Mouse (Mus musculus) testis, adult 2 months (tissue): Measurements from ENCODE around the gene Bdkrb2.

ENCODE experiments used
- CTCF ChIP-seq: fragments of 200-500 bp; IDR thresholded peaks from 2 replicates; pipeline ENCODE4 v1.5.1; 2012; ENCODE audit warnings: low read depth, mild to moderate bottlenecking, inconsistent platforms, low read length, moderate library complexity; ENCODE audit not compliant: control insufficient read depth, insufficient read depth, insufficient replicate concordance
- POLR2A ChIP-seq: fragments of 200-500 bp; IDR thresholded peaks from 2 replicates; pipeline ENCODE4 v1.6.1; 2012; ENCODE audit warnings: low read depth, mild to moderate bottlenecking, inconsistent platforms, low read length, moderate library complexity; ENCODE audit not compliant: control insufficient read depth

DNA sequence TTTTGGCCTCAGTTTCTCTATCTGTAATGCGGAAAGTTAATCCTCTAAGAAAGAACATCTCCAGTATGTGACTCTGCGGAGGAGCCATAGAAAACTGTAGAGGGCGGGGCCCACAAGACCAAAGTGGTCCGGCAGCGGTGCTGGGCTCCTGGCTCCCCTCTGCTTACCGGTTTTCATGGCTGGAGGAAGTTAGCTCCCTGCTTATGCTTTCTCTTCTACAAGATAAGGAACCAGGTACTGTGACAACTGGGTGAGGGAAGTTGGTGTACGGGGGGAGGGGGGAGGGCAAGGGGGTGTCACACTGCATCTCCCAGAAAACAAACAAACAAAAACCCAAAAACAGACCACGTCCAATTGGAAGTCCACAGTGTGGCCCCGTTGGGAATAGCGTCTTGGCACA is 35.5 kb downstream of the Bdkrb2 start:
- TF ChIP-seq POLR2A, result no peak
- no peak for TF ChIP-seq CTCF
